Mouse (Mus musculus): ENCODE measurements at regions not wholly inside any gene's neighbourhood (a gene's known extent, or its start where the extent isn't known, plus 50 kb on each side); places are given as distances from the start of the nearest gene placed in this dataset.

DNA sequence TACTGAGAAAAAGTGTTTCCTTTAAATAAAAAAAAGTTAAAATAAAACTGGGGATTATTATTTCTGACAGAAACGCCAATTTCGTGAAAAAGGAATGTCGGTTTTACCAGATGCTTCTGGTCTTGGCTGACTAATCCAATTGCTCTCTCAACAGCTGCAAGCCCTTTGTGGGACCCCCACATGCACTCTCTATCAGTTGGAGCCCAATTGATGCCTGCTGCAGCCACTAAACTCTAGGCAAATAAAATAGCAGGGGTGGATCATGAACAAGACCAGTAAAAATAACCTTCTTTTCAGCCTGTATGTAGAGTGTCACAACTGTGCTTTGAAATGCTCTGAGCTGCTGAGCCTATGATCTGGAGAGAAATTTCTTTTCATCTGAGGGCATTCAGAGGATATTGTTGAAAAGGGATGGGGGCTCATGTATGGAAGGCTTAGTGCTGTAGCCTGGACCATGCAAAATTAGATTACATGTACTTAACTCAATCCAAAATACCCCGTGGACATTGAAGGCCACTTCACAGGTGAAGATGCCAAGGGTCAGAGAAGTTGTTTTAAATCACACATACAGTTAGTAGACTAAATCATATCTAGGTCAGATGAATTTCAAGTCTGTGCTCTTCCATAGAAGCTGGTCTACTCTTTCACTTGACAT lies 117.0 kb upstream of the Cep162 start:
- Histone ChIP-seq H3K4me1 (ENCODE audit: control insufficient read depth, insufficient read depth, low read length) (no peaks in the 10 kb centered on the region), H3K27ac (ENCODE audit: insufficient read depth, low read length) (no peak overlapping the region), H3K4me3 (ENCODE audit: insufficient read depth, low read length) (no peak overlapping the region)
- TF ChIP-seq POLR2A (IDR thresholded peaks at IDR 0.05; ENCODE audit: extremely low read depth, insufficient read depth, low read length): no peak
- no peak for TF ChIP-seq CTCF (IDR thresholded peaks at IDR 0.05; ENCODE audit: extremely low read depth, insufficient read depth, low read length)

DNA sequence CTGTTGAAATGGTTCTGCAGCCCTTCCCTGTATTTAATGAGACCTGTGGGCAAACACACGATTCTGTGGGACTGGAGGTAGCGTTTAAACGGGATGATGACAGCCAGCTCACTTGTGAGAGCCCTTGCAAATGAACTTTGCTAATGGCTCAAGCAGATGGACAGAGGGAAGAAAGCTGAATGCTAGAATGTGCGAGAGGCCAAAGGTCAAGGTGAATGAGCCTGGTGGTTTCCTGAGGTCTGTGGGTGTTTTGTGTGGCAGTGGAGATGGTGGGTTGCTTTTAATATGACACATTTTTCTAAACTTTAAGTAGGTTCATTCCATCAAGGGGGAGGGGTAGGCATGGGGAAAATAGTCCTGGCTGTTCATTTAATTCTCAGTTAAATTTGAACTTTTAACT lies 113.7 kb upstream of the Cep162 start:
- no peak overlapping the region for H3K27ac ChIP-seq (ENCODE audit: insufficient read depth, low read length)

DNA sequence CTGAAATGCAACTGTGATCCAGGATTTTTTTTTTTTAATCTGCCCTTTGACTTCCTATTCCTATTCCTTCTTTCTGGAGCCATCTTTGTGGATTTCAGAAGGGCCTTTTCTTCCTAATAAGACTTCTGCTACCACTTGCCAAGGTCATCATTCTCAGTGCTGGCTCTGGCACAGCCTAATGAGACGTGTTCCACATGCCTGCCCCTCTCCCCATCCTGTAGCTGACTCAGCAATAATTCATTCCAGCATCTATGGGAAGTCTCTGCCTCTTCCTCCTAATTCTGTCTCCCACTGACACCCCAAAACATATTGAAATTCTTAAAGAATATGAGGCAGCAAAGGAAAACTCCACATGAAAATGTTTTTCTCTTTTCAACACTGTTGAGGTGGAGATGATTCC lies 91.7 kb upstream of the Cep162 start:
- H3K27ac ChIP-seq (ENCODE audit: insufficient read depth, low read length): no peak overlapping the region
- TF ChIP-seq CTCF (IDR thresholded peaks at IDR 0.05; ENCODE audit: extremely low read depth, insufficient read depth, low read length) (no peak), POLR2A (IDR thresholded peaks at IDR 0.05; ENCODE audit: extremely low read depth, insufficient read depth, low read length) (no peak)
- H3K4me3 ChIP-seq (ENCODE audit: insufficient read depth, low read length): no peak overlapping the region
- H3K4me1 ChIP-seq (ENCODE audit: control insufficient read depth, insufficient read depth, low read length): no peaks in the 10 kb centered on the region

More for the DNA sequence above, 113.7 kb upstream of the Cep162 start:
- Histone ChIP-seq H3K4me1 (ENCODE audit: control insufficient read depth, insufficient read depth, low read length) (no peaks in the 10 kb centered on the region), H3K4me3 (ENCODE audit: insufficient read depth, low read length) (no peak overlapping the region)
- TF ChIP-seq POLR2A (IDR thresholded peaks at IDR 0.05; ENCODE audit: extremely low read depth, insufficient read depth, low read length) (no peak), CTCF (IDR thresholded peaks at IDR 0.05; ENCODE audit: extremely low read depth, insufficient read depth, low read length) (no peak)

DNA sequence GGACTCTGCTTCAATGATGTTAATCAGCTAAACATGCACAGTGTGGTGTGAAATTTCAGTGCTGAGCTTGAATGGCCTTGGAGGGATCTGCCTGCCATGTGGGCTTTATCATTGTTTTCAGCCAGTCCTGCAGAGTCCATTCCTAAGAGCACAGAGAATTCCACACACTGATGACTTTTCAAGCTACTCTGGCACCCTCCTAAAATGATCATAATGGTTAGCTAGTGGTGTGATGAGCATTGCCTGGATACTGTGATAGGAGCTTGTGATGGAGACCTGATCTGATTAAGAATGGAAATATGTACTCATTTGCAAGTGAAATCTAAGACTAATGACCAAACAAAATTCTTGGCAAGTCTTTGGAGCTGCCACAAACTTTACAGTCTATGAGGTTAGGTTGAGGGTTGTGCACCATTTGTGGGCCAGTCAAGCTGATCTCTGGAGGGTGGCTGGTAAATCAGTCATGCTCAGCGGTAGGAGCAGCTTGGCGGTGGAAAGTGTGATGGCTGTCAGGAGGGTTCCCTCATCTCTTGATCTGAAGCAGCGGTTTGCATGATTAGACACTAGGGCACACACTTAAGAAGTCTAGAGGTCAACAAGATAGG lies 91.0 kb upstream of the Cep162 start:
- Histone ChIP-seq H3K4me3 (ENCODE audit: insufficient read depth, low read length) (no peak overlapping the region), H3K4me1 (ENCODE audit: control insufficient read depth, insufficient read depth, low read length) (no peaks in the 10 kb centered on the region), H3K27ac (ENCODE audit: insufficient read depth, low read length) (no peak overlapping the region)
- TF ChIP-seq CTCF (IDR thresholded peaks at IDR 0.05; ENCODE audit: extremely low read depth, insufficient read depth, low read length) (no peak), POLR2A (IDR thresholded peaks at IDR 0.05; ENCODE audit: extremely low read depth, insufficient read depth, low read length) (no peak)

DNA sequence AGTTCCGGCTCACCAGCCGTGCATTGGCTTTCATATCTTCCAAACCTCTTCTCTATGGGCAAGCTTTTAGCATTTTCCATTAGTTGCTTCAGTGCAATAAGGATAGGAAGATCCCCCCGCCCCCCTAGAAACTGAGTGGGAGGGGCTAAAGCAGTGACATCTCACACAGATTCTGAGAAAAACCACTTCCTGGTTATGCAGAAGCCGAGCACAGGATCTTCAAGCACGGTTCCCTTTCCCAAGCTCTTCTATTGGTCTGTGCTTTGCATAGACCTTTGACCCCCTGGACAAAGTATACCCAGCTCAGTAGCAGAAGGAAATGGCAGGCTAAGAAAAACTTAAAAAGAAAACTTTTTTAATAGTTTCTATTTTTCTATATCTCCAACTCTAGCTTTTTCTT lies 86.1 kb upstream of the Cep162 start:
- Histone ChIP-seq H3K4me3 (ENCODE audit: insufficient read depth, low read length) (no peak overlapping the region), H3K4me1 (ENCODE audit: control insufficient read depth, insufficient read depth, low read length) (no peaks in the 10 kb centered on the region), H3K27ac (ENCODE audit: insufficient read depth, low read length) (no peak overlapping the region)
- TF ChIP-seq POLR2A (IDR thresholded peaks at IDR 0.05; ENCODE audit: extremely low read depth, insufficient read depth, low read length) (no peak), CTCF (IDR thresholded peaks at IDR 0.05; ENCODE audit: extremely low read depth, insufficient read depth, low read length) (no peak)

DNA sequence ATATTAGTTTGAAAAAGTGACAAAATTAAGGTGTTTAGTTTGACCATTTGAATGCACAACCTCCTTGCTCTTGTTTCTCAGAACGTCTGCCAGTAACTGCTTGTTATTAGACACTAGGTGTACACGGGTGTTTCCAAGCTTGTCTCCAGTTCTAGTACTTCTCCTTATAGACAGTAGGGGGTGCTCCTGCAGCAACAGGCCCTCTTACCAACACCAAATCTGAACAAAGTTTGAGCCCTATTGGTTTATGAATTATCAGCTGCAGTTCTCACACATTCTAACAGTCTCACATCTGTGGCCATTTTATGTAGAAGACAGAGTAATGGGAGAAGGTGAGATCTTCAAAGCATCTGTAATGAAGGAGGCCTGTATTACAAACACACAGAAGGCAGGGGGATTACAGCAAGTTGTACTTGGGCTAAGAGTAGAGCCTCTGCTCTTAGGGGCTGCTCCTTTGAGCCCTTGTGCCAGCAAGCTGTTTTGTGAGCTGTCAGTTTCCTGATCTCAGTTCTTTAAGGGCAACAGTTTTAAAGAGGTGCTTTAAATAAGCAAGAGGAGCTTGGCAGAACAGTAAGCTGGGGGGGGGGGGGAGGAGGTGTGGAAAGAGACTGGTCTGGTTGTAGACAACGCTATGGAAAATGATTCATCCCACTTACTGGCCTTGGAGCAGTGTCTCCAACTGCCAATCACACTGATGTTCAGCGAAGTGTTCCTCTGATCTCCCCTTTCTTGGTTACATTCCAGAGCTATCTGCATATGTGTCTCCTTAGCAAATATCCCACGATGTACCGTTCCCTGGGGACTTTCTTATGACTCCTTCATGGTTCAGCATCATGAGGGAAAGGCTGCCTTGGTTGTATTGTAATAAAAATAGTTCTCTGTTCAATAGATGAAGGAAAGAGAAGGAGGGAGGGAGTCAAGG lies 71.3 kb upstream of the Cep162 start:
- TF ChIP-seq POLR2A (IDR thresholded peaks at IDR 0.05; ENCODE audit: extremely low read depth, insufficient read depth, low read length) (no peak), CTCF (IDR thresholded peaks at IDR 0.05; ENCODE audit: extremely low read depth, insufficient read depth, low read length) (0 out of 2 replicates have a peak, but pooled peaks have one; percentile 7)
- Histone ChIP-seq H3K27ac (ENCODE audit: insufficient read depth, low read length) (no peak overlapping the region), H3K4me3 (ENCODE audit: insufficient read depth, low read length) (no peak overlapping the region), H3K4me1 (ENCODE audit: control insufficient read depth, insufficient read depth, low read length) (no peaks in the 10 kb centered on the region)

DNA sequence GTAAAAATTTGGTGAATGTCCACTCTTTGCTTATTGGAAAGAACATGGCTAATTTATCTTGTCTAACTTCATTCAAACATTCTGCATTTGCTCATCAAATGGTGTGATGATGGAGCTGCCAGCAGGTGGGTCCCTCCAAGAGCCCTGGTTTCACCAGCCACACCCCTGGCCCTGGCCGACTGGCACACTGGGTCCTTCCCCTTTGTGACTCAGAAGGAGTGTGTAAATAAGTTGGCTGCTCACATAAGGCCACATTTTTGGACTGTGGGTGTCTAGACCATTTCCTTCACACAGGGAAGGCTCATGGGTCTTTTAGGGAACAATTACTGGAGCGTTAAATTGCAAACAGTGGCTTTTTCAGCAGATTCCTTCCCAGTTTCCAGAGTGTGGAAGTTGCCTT lies 68.4 kb upstream of the Cep162 start:
- TF ChIP-seq CTCF (IDR thresholded peaks at IDR 0.05; ENCODE audit: extremely low read depth, insufficient read depth, low read length): no peak
- TF ChIP-seq POLR2A (IDR thresholded peaks at IDR 0.05; ENCODE audit: extremely low read depth, insufficient read depth, low read length): no peak
- no peak overlapping the region for H3K27ac ChIP-seq (ENCODE audit: insufficient read depth, low read length)
- no peaks in the 10 kb centered on the region for H3K4me1 ChIP-seq (ENCODE audit: control insufficient read depth, insufficient read depth, low read length)
- H3K4me3 ChIP-seq (ENCODE audit: insufficient read depth, low read length): no peak overlapping the region

DNA sequence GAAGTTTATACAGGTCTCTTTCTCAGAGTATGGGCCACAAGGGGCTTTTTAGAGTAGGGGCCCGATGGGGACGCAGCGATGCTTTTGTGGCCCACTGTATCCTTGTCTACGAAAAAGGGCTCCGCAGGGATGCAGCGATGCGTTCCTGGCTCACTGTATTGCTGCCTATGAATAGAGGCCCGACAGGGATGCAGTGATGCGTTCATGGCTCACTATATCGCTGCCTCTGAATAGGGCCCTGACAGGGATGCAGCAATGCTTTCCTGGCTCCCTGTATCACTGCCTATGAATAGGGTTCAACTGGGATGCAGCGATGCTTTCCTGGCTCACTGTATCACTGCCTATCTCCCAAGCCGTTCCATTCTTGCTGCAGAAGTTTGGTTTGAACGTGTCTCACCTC lies 65.4 kb upstream of the Cep162 start:
- no peak for TF ChIP-seq CTCF (IDR thresholded peaks at IDR 0.05; ENCODE audit: extremely low read depth, insufficient read depth, low read length)
- no peak for TF ChIP-seq POLR2A (IDR thresholded peaks at IDR 0.05; ENCODE audit: extremely low read depth, insufficient read depth, low read length)
- Histone ChIP-seq H3K4me1 (ENCODE audit: control insufficient read depth, insufficient read depth, low read length) (no peaks in the 10 kb centered on the region), H3K4me3 (ENCODE audit: insufficient read depth, low read length) (no peak overlapping the region), H3K27ac (ENCODE audit: insufficient read depth, low read length) (no peak overlapping the region)

DNA sequence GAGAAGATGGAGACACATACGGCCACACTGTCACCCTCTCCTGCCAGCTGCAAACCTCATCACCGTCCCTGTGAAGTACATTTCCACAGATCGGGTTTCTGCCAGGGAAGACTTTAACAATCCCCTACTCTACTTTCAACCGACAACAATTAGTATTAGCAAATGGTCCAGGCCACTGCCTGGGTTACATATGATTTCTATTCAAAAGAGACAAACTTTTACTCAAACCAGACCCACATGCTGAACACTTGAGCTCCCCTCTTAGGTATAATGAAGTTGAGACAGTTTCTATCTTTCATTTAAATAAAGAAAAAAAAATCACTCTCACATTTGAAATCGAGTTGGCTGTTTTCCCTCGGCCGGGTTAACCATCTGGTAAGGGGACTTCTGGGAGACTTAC lies 63.4 kb upstream of the Cep162 start:
- no peaks in the 10 kb centered on the region for H3K4me1 ChIP-seq (ENCODE audit: control insufficient read depth, insufficient read depth, low read length)
- TF ChIP-seq POLR2A (IDR thresholded peaks at IDR 0.05; ENCODE audit: extremely low read depth, insufficient read depth, low read length) (no peak), CTCF (IDR thresholded peaks at IDR 0.05; ENCODE audit: extremely low read depth, insufficient read depth, low read length) (no peak)
- H3K27ac ChIP-seq (ENCODE audit: insufficient read depth, low read length): no peak overlapping the region
- no peak overlapping the region for H3K4me3 ChIP-seq (ENCODE audit: insufficient read depth, low read length)

All from cortical plate, adult 2 months (tissue).